Mouse (Mus musculus) CH12.LX (cell line): ENCODE data around the gene Ttc4. TPM values are rescaled to one million over a fixed set of nuclear protein-coding genes. Genes with fewer than 3 reads are reported as not detected.

ENCODE experiments used
- DNase-seq: peaks from one replicate; pipeline ENCODE4 v3.0.0-alpha.2; 2013; ENCODE audit errors: extremely low read depth
- H3K27ac ChIP-seq: 2 replicates; pipeline ENCODE4 v1.5.1; 2012; ENCODE audit warnings: low read depth, mild to moderate bottlenecking, control low read depth, moderate library complexity; ENCODE audit not compliant: insufficient read depth
- H3K27me3 ChIP-seq: replicated peaks from 2 replicates; pipeline ENCODE3; 2012; ENCODE audit warnings: inconsistent platforms
- H3K36me3 ChIP-seq, 2 experiments: replicated peaks in 1 of 2; 2 replicates each; pipeline versions ENCODE3 to v1.6.1; 2012; ENCODE audit warnings: inconsistent platforms in 1 of 2, low read length in 1 of 2, mild to moderate bottlenecking in 1 of 2, mixed read lengths in 1 of 2, moderate library complexity in 1 of 2; ENCODE audit not compliant: control insufficient read depth in 1 of 2, insufficient read depth in 1 of 2
- H3K4me1 ChIP-seq, 2 experiments: 2 replicates each; pipeline ENCODE4 v1.6.1; 2012; ENCODE audit warnings: inconsistent platforms in 1 of 2, moderate library complexity in 1 of 2; ENCODE audit not compliant: insufficient read depth in 2 of 2, control insufficient read depth in 1 of 2
- H3K4me2 ChIP-seq: 2 replicates; pipeline ENCODE4 v1.6.1; 2012; ENCODE audit warnings: low read depth, mild to moderate bottlenecking, control low read depth; ENCODE audit not compliant: poor library complexity, insufficient read depth, severe bottlenecking
- H3K4me3 ChIP-seq, 3 experiments: fragments of 150-350 bp in 1 of 3; sonication (generic) in 1 of 3; replicated peaks in 1 of 3; 2 replicates each; pipeline versions ENCODE3 to v1.5.1; 2011 to 2012; ENCODE audit warnings: low read depth in 2 of 3, low read length in 2 of 3, mild to moderate bottlenecking in 2 of 3, moderate library complexity in 2 of 3, control low read depth in 1 of 3, improper control_type of control experiment in 1 of 3, inconsistent platforms in 1 of 3, mixed read lengths in 1 of 3; ENCODE audit not compliant: poor library complexity in 1 of 3
- H3K79me2 ChIP-seq: replicated peaks from 2 replicates; pipeline ENCODE4 v1.6.1; 2012; ENCODE audit warnings: mild to moderate bottlenecking, moderate library complexity; ENCODE audit not compliant: control insufficient read depth, poor library complexity, insufficient read depth, severe bottlenecking; ENCODE audit errors: extremely low read depth
- H3K9ac ChIP-seq: 2 replicates; pipeline ENCODE4 v1.6.1; 2012; ENCODE audit warnings: low read depth, mild to moderate bottlenecking, control low read depth, moderate library complexity; ENCODE audit not compliant: insufficient read depth
- H3K9me3 ChIP-seq: replicated peaks from 2 replicates; pipeline ENCODE3; 2012; ENCODE audit warnings: low read length, inconsistent platforms, mixed read lengths
- BHLHE40 ChIP-seq: IDR thresholded peaks from 2 replicates; pipeline ENCODE4 v1.6.1; 2011; ENCODE audit warnings: mild to moderate bottlenecking, low read depth, low read length, improper control_type of control experiment
- CHD1 ChIP-seq: IDR thresholded peaks from 2 replicates; pipeline ENCODE4 v1.6.1; 2012; ENCODE audit warnings: low read depth, low read length, improper control_type of control experiment, inconsistent platforms
- CHD2 ChIP-seq: IDR thresholded peaks from 2 replicates; pipeline ENCODE4 v1.6.1; 2011; ENCODE audit warnings: low read length, improper control_type of control experiment
- CTCF ChIP-seq, 2 experiments: IDR thresholded peaks in 1 of 2; conservative IDR thresholded peaks in 1 of 2; 2 replicates each; pipeline ENCODE4 v1.5.1; 2011 to 2012; ENCODE audit warnings: low read depth in 2 of 2, low read length in 2 of 2, improper control_type of control experiment in 1 of 2, inconsistent platforms in 1 of 2, mild to moderate bottlenecking in 1 of 2, moderate library complexity in 1 of 2
- E2F4 ChIP-seq: IDR thresholded peaks from 2 replicates; pipeline ENCODE4 v1.6.1; 2011; ENCODE audit warnings: low read depth, low read length, improper control_type of control experiment; ENCODE audit not compliant: insufficient replicate concordance
- ETS1 ChIP-seq: conservative IDR thresholded peaks from 2 replicates; pipeline ENCODE4 v1.6.1; 2012; ENCODE audit warnings: low read depth, mild to moderate bottlenecking, inconsistent platforms, low read length, improper control_type of control experiment, moderate library complexity
- GABPA ChIP-seq: IDR thresholded peaks from 2 replicates; pipeline ENCODE4 v1.6.1; 2012; ENCODE audit warnings: low read depth, low read length, improper control_type of control experiment, inconsistent platforms; ENCODE audit not compliant: insufficient replicate concordance
- HCFC1 ChIP-seq: IDR thresholded peaks from 2 replicates; pipeline ENCODE4 v1.6.1; 2012; ENCODE audit warnings: low read depth, mild to moderate bottlenecking, inconsistent platforms, low read length, improper control_type of control experiment
- IRF4 ChIP-seq: IDR thresholded peaks from 2 replicates; pipeline ENCODE4 v1.6.1; 2014; ENCODE audit warnings: low read depth, mild to moderate bottlenecking, inconsistent platforms, low read length, improper control_type of control experiment
- KAT2A ChIP-seq: IDR thresholded peaks from 2 replicates; pipeline ENCODE4 v1.6.1; 2012; ENCODE audit warnings: low read length, improper control_type of control experiment, inconsistent platforms; ENCODE audit not compliant: insufficient replicate concordance
- MAFK ChIP-seq: IDR thresholded peaks from 2 replicates; pipeline ENCODE4 v1.6.1; 2011; ENCODE audit warnings: low read length, improper control_type of control experiment; ENCODE audit not compliant: insufficient replicate concordance
- MAX ChIP-seq: IDR thresholded peaks from 2 replicates; pipeline ENCODE4 v1.6.1; 2011; ENCODE audit warnings: low read length, improper control_type of control experiment
- MXI1 ChIP-seq: IDR thresholded peaks from 2 replicates; pipeline ENCODE4 v1.6.1; 2011; ENCODE audit warnings: mild to moderate bottlenecking, low read depth, low read length, improper control_type of control experiment
- MYC ChIP-seq: IDR thresholded peaks from 2 replicates; pipeline ENCODE4 v1.6.1; 2011; ENCODE audit warnings: low read depth, mild to moderate bottlenecking, improper control_type of control experiment, low read length
- NELFE ChIP-seq: IDR thresholded peaks from 2 replicates; pipeline ENCODE4 v1.6.1; 2011; ENCODE audit warnings: low read depth, low read length, improper control_type of control experiment
- POLR2A ChIP-seq: IDR thresholded peaks from 2 replicates; pipeline ENCODE4 v1.6.1; 2011; ENCODE audit warnings: low read depth, mild to moderate bottlenecking, improper control_type of control experiment, low read length
- POLR2AphosphoS2 ChIP-seq: IDR thresholded peaks from 2 replicates; pipeline ENCODE4 v1.6.1; 2011; ENCODE audit warnings: low read depth, low read length, improper control_type of control experiment
- RAD21 ChIP-seq: IDR thresholded peaks from 2 replicates; pipeline ENCODE4 v1.6.1; 2011; ENCODE audit warnings: low read depth, mild to moderate bottlenecking, low read length, improper control_type of control experiment, moderate library complexity
- SIN3A ChIP-seq: IDR thresholded peaks from 2 replicates; pipeline ENCODE4 v1.6.1; 2012; ENCODE audit warnings: low read length, improper control_type of control experiment, inconsistent platforms
- SMC3 ChIP-seq: IDR thresholded peaks from 2 replicates; pipeline ENCODE4 v1.6.1; 2011; ENCODE audit warnings: low read depth, low read length, improper control_type of control experiment
- TBP ChIP-seq: conservative IDR thresholded peaks from 2 replicates; pipeline ENCODE4 v1.6.1; 2011; ENCODE audit warnings: low read depth, low read length, improper control_type of control experiment
- TCF12 ChIP-seq: IDR thresholded peaks from 2 replicates; pipeline ENCODE4 v1.6.1; 2014; ENCODE audit warnings: low read depth, mild to moderate bottlenecking, inconsistent platforms, low read length, improper control_type of control experiment
- USF1 ChIP-seq: IDR thresholded peaks from 2 replicates; pipeline ENCODE4 v1.6.1; 2014; ENCODE audit warnings: low read depth, mild to moderate bottlenecking, inconsistent platforms, low read length, improper control_type of control experiment
- ZC3H11A ChIP-seq: IDR thresholded peaks from 2 replicates; pipeline ENCODE4 v1.6.1; 2012; ENCODE audit warnings: low read depth, mild to moderate bottlenecking, inconsistent platforms, low read length, improper control_type of control experiment
- ZMIZ1 ChIP-seq: IDR thresholded peaks from 2 replicates; pipeline ENCODE4 v1.6.1; 2012; ENCODE audit warnings: low read depth, mild to moderate bottlenecking, inconsistent platforms, low read length, improper control_type of control experiment
- ZNF384 ChIP-seq: IDR thresholded peaks from 2 replicates; pipeline ENCODE4 v1.6.1; 2012; ENCODE audit warnings: low read depth, low read length, improper control_type of control experiment, inconsistent platforms
- dilution Hi-C: fragments of 300-500 bp; cut with MboI; formaldehyde crosslinking; loops from 2 replicates; pipeline ENCODE4 v1.14.3; 2020; ENCODE audit warnings: low sequenced_read_pairs; ENCODE audit not compliant: extremely low pct_unique_long_range_greater_than_20kb, extremely low pct_ligation_motif_present
- in situ Hi-C: fragments of 300-500 bp; cut with MboI; formaldehyde crosslinking; loops from 3 replicates; pipeline ENCODE4 v1.14.3; 2019; ENCODE audit warnings: low sequenced_read_pairs, low pct_ligation_motif_present, low pct_unique_long_range_greater_than_20kb, mixed read lengths
- polyA plus RNA-seq: library from polyadenylated mRNA; unstranded; fragments of >175 nt; gene quantifications from 2 replicates; pipeline ENCODE4 v1.2.1, GENCODE M21; 2012; ENCODE audit warnings: low read depth; ENCODE audit not compliant: insufficient read length
- total RNA-seq, 2 experiments: library from RNA; depleted of rRNA; stranded (reverse); fragments of 300-350 nt in 1 of 2; fragments of >200 nt in 1 of 2; gene quantifications; 2 replicates each; pipeline ENCODE4 v1.2.3; 2012 to 2014

Ttc4 gene
- total and polyA plus RNA-seq, 3 experiments = 47.8 to 61.8 (median 50.2) TPM

DNA sequence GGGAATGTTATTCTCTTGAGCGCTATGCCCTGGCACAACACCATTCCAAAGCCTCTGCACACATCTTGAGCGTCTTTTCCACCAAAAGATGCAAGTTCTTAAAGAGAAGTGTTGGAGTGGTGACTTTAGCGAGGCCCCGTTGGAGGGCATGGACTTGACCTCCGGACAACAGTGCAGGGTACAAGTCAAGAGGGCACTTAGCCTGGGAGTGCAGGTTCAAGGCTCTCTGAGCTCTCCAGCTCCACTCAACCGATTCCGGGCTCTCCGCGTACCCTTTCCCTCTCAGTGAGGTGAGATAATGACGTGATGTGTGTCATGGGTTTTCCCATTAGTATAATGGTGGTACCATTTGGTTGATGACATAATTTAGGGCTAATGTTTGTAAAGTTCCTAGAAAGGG, 54.5 kb downstream of the Ttc4 start:
- in situ Hi-C loops (no loop called here), dilution Hi-C loops (no loop called here)
- Histone ChIP-seq H3K4me1 (peaks cover 0 to 7% of the 10 kb centered on the region in 2 experiments; a peak in 2 of 4 replicates), H3K27ac (no peak overlapping the region), H3K36me3 (no peaks in the 10 kb centered on the region), H3K79me2 (no peaks in the 10 kb centered on the region), H3K4me2 (no peak overlapping the region), H3K27me3 (peaks cover 67% of the 10 kb centered on the region), H3K9ac (no peak overlapping the region), H3K4me3 (no peak overlapping the region), H3K9me3 (no peaks in the 10 kb centered on the region)
- no peak for DNase-seq
- TF ChIP-seq GABPA = no peak
- no peak for TF ChIP-seq SIN3A
- TF ChIP-seq MYC = no peak
- no peak for TF ChIP-seq NELFE
- no peak for TF ChIP-seq ZMIZ1
- no peak for TF ChIP-seq BHLHE40
- TF ChIP-seq ZNF384 = no peak
- no peak for TF ChIP-seq TBP
- no peak for TF ChIP-seq KAT2A
- TF ChIP-seq POLR2A = no peak
- no peak for TF ChIP-seq TCF12

DNA sequence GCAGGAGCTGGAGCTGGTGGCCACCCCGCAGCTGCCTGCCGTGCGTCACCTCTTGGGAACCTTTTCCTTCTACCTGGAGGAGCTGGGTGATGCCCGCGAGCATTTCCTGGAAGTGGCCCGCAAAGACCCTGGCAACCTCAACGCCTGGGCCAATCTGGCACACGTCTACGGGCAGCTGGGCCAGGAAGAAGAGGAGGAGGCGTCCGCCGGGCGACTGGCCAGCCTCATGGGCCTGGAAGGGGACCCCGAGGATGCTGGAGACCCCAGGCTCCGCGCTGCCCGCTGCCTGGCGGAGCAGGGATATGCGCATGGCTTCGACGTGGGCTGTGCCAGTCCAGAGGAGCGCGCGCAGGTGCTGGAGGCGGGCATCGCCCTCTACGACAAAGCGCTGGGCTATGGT, 56.0 kb downstream of the Ttc4 start:
- in situ Hi-C loops (no loop called here), dilution Hi-C loops (no loop called here)
- no peaks in the 10 kb centered on the region for H3K36me3 ChIP-seq
- H3K79me2 ChIP-seq = no peaks in the 10 kb centered on the region
- no peaks in the 10 kb centered on the region for H3K4me1 ChIP-seq
- no peak for TF ChIP-seq ZMIZ1
- TF ChIP-seq SIN3A = no peak
- TF ChIP-seq BHLHE40 = no peak
- TF ChIP-seq ETS1 = no peak
- no peak for TF ChIP-seq MAX
- no peak overlapping the region for H3K27ac ChIP-seq
- no peak overlapping the region for H3K9ac ChIP-seq
- no peak for DNase-seq
- H3K27me3 ChIP-seq = peaks cover 57% of the 10 kb centered on the region
- no peak overlapping the region for H3K4me3 ChIP-seq
- no peaks in the 10 kb centered on the region for H3K9me3 ChIP-seq
- H3K4me2 ChIP-seq = no peak overlapping the region

DNA sequence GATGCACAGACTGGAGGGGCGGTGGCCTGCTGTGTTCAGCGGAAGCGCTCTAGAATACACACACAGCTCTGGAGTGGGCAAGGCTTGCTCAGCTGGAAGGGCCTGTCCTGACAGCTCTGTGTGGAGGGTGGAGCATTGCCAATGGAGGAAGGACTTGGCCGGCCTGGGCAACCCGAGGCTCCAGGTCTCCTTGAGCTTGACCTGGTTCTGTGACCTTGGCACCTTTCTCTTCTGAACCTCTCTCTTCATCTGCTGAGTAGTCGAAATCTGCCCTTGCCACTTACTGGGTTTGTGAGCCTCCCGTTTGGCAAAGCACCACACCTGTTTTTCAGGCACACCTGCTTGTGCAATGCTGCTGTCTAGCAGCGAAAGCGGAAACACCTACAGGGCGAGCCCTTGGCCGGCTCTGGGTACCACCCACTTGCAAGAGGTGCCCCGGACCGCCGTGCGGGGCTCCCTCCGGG, 56.7 kb downstream of the Ttc4 start, which contains the start of gene Ttc22:
Gene Ttc22 (plus strand): TSS at position 403 of the 464 bp plus-strand sequence.
- H3K36me3 ChIP-seq = no peaks in the 10 kb centered on the region
- H3K27ac ChIP-seq = no peak within 1 kb of the TSS
- peaks cover under 1 to 2% of the 10 kb centered on the region in 2 experiments; a peak in 1 of 4 replicates for H3K4me1 ChIP-seq
- in situ Hi-C loops = no loop called here
- no peaks in the 10 kb centered on the region for H3K9me3 ChIP-seq
- H3K79me2 ChIP-seq = no peaks in the 10 kb centered on the region
- no peak for TF ChIP-seq E2F4
- TF ChIP-seq CHD2 = no peak
- no peak for TF ChIP-seq HCFC1
- TF ChIP-seq BHLHE40 = no peak
- TF ChIP-seq KAT2A = no peak
- no peak for TF ChIP-seq MAFK
- TF ChIP-seq ZC3H11A = no peak
- TF ChIP-seq SIN3A = no peak
- TF ChIP-seq POLR2AphosphoS2 = no peak
- TF ChIP-seq SMC3 = no peak
- TF ChIP-seq CHD1 = no peak
- no peak for TF ChIP-seq USF1
- TF ChIP-seq MXI1 = no peak
- no peak for TF ChIP-seq ETS1
- TF ChIP-seq ZMIZ1 = no peak
- TF ChIP-seq TBP = no peak
- no peak for TF ChIP-seq RAD21
- no peak for TF ChIP-seq IRF4
- TF ChIP-seq ZNF384 = no peak
- TF ChIP-seq CTCF (conservative IDR thresholded peaks at IDR 0.05 in 1 of 2, IDR thresholded peaks at IDR 0.05 in 1 of 2; ENCODE audit: low read depth in 2 of 2, low read length in 2 of 2) = no peak
- dilution Hi-C loops = no loop called here
- no peak within 1 kb of the TSS for H3K9ac ChIP-seq
- H3K4me3 ChIP-seq = no peak within 1 kb of the TSS
- H3K27me3 ChIP-seq = peaks cover 52% of the 10 kb centered on the region
- DNase-seq = no peak
- 0 out of 2 replicates have a peak within 1 kb of the TSS, but pooled peaks have one; percentile 47 for H3K4me2 ChIP-seq
